Mouse (Mus musculus): ENCODE results near the gene Smcr8. TPM values are rescaled to one million over a fixed set of nuclear protein-coding genes. Genes with fewer than 3 reads are reported as not detected.
A peak's percentile ranks its signal among the peaks of the same experiment; 100 is the strongest.

The Smcr8 gene
- polyA plus RNA-seq (2012; rRNA removed): 12.1 and 13.9 TPM in 2 replicates

GRCm38 (mm10) chr11:60776829-60777740 is at the start of gene Smcr8, which contains the start of gene Top3a:
TSS of gene Smcr8 (plus strand) at chr11:60777524.
TSS of gene Top3a (minus strand) at chr11:60777365.
- peak within 1 kb of the TSS; percentile 63 for H3K4me3 ChIP-seq (ENCODE audit: insufficient read depth, low read depth, low read length)
- TF ChIP-seq CTCF (conservative IDR thresholded peaks at IDR 0.05; ENCODE audit: insufficient read depth, insufficient read length, low read depth, low read length) (no peak), POLR2A (IDR thresholded peaks at IDR 0.05; ENCODE audit: low read depth, low read length) (peak; percentile 59)
- H3K27ac ChIP-seq (ENCODE audit: insufficient read depth, low read depth, low read length): peak within 1 kb of the TSS; percentile 93
- DNase-seq: peak; percentile 94
- H3K4me1 ChIP-seq (ENCODE audit: control insufficient read depth, insufficient read depth, low read length): peaks cover 35% of the 10 kb centered on the region
- under 1% methylated on average over 62 of the region's 62 CpGs for WGBS
- no peaks in the 10 kb centered on the region for H3K27me3 ChIP-seq (replicated peaks; ENCODE audit: control insufficient read depth, insufficient read depth, low read length)
- H3K36me3 ChIP-seq (ENCODE audit: control insufficient read depth, insufficient read depth, low read length): no peaks in the 10 kb centered on the region

- DNase-seq: peak; percentile 98
- WGBS: under 1% methylated on average over 44 of the region's 44 CpGs
- peak within 1 kb of the TSS; percentile 83 for H3K4me3 ChIP-seq (ENCODE audit: insufficient read depth, low read depth, low read length)
- no peaks in the 10 kb centered on the region for H3K27me3 ChIP-seq (replicated peaks; ENCODE audit: control insufficient read depth, insufficient read depth, low read length)
- TF ChIP-seq POLR2A (IDR thresholded peaks at IDR 0.05; ENCODE audit: low read depth, low read length): peak; percentile 18
- no peak for TF ChIP-seq CTCF (conservative IDR thresholded peaks at IDR 0.05; ENCODE audit: insufficient read depth, insufficient read length, low read depth, low read length)
- peak within 1 kb of the TSS; percentile 89 for H3K27ac ChIP-seq (ENCODE audit: insufficient read depth, low read depth, low read length)
- no peaks in the 10 kb centered on the region for H3K36me3 ChIP-seq (ENCODE audit: control insufficient read depth, insufficient read depth, low read length)
- peaks cover 5% of the 10 kb centered on the region; the same call in 1 of the 2 replicates for H3K4me1 ChIP-seq (ENCODE audit: control insufficient read depth, insufficient read depth, low read length)
Measured at GRCm38 (mm10) chr11:60728260-60728761, 49.0 kb upstream of the Smcr8 start, which contains the start of gene Mief2. TSS of gene Mief2 (plus strand) at chr11:60728398.

GRCm38 (mm10) chr11:60729217-60729641 is 48.1 kb upstream of the Smcr8 start:
- peak; percentile 37 for DNase-seq
- TF ChIP-seq POLR2A (IDR thresholded peaks at IDR 0.05; ENCODE audit: low read depth, low read length): no peak
- TF ChIP-seq CTCF (conservative IDR thresholded peaks at IDR 0.05; ENCODE audit: insufficient read depth, insufficient read length, low read depth, low read length): no peak
- Histone ChIP-seq H3K4me1 (ENCODE audit: control insufficient read depth, insufficient read depth, low read length) (peaks cover 5% of the 10 kb centered on the region; the same call in 1 of the 2 replicates), H3K4me3 (ENCODE audit: insufficient read depth, low read depth, low read length) (peak overlapping the region; percentile 83), H3K27me3 (replicated peaks; ENCODE audit: control insufficient read depth, insufficient read depth, low read length) (no peaks in the 10 kb centered on the region), H3K27ac (ENCODE audit: insufficient read depth, low read depth, low read length) (peak overlapping the region; percentile 21), H3K36me3 (ENCODE audit: control insufficient read depth, insufficient read depth, low read length) (no peaks in the 10 kb centered on the region)
- 48% methylated on average over 6 of the region's 6 CpGs for WGBS

GRCm38 (mm10) chr11:60730169-60730568 is 47.2 kb upstream of the Smcr8 start:
- Histone ChIP-seq H3K27me3 (replicated peaks; ENCODE audit: control insufficient read depth, insufficient read depth, low read length) (no peaks in the 10 kb centered on the region), H3K27ac (ENCODE audit: insufficient read depth, low read depth, low read length) (no peak overlapping the region), H3K36me3 (ENCODE audit: control insufficient read depth, insufficient read depth, low read length) (no peaks in the 10 kb centered on the region), H3K4me1 (ENCODE audit: control insufficient read depth, insufficient read depth, low read length) (peaks cover 5% of the 10 kb centered on the region; the same call in 1 of the 2 replicates), H3K4me3 (ENCODE audit: insufficient read depth, low read depth, low read length) (no peak overlapping the region)
- TF ChIP-seq CTCF (conservative IDR thresholded peaks at IDR 0.05; ENCODE audit: insufficient read depth, insufficient read length, low read depth, low read length): no peak
- no peak for TF ChIP-seq POLR2A (IDR thresholded peaks at IDR 0.05; ENCODE audit: low read depth, low read length)
- WGBS: 80% methylated on average over 9 of the region's 9 CpGs
- no peak for DNase-seq

GRCm38 (mm10) chr11:60731251-60731650 is 46.1 kb upstream of the Smcr8 start:
- no peaks in the 10 kb centered on the region for H3K27me3 ChIP-seq (replicated peaks; ENCODE audit: control insufficient read depth, insufficient read depth, low read length)
- H3K27ac ChIP-seq (ENCODE audit: insufficient read depth, low read depth, low read length): no peak overlapping the region
- WGBS: 89% methylated on average over 14 of the region's 14 CpGs
- peaks cover under 1% of the 10 kb centered on the region; the same call in 1 of the 2 replicates for H3K4me1 ChIP-seq (ENCODE audit: control insufficient read depth, insufficient read depth, low read length)
- DNase-seq: no peak
- no peak overlapping the region for H3K4me3 ChIP-seq (ENCODE audit: insufficient read depth, low read depth, low read length)
- H3K36me3 ChIP-seq (ENCODE audit: control insufficient read depth, insufficient read depth, low read length): no peaks in the 10 kb centered on the region
- TF ChIP-seq POLR2A (IDR thresholded peaks at IDR 0.05; ENCODE audit: low read depth, low read length) (no peak), CTCF (conservative IDR thresholded peaks at IDR 0.05; ENCODE audit: insufficient read depth, insufficient read length, low read depth, low read length) (no peak)

GRCm38 (mm10) chr11:60734206-60734605 is 43.1 kb upstream of the Smcr8 start:
- Histone ChIP-seq H3K4me3 (ENCODE audit: insufficient read depth, low read depth, low read length) (no peak overlapping the region), H3K36me3 (ENCODE audit: control insufficient read depth, insufficient read depth, low read length) (no peaks in the 10 kb centered on the region), H3K27me3 (replicated peaks; ENCODE audit: control insufficient read depth, insufficient read depth, low read length) (no peaks in the 10 kb centered on the region), H3K27ac (ENCODE audit: insufficient read depth, low read depth, low read length) (no peak overlapping the region), H3K4me1 (ENCODE audit: control insufficient read depth, insufficient read depth, low read length) (no peaks in the 10 kb centered on the region)
- no peak for TF ChIP-seq CTCF (conservative IDR thresholded peaks at IDR 0.05; ENCODE audit: insufficient read depth, insufficient read length, low read depth, low read length)
- TF ChIP-seq POLR2A (IDR thresholded peaks at IDR 0.05; ENCODE audit: low read depth, low read length): no peak
- no peak for DNase-seq
- 45% methylated on average over 2 of the region's 2 CpGs for whole genome bisulfite sequencing

GRCm38 (mm10) chr11:60735191-60735590 is 42.1 kb upstream of the Smcr8 start:
- DNase-seq: peak; percentile 20
- Histone ChIP-seq H3K36me3 (ENCODE audit: control insufficient read depth, insufficient read depth, low read length) (no peaks in the 10 kb centered on the region), H3K4me1 (ENCODE audit: control insufficient read depth, insufficient read depth, low read length) (no peaks in the 10 kb centered on the region), H3K4me3 (ENCODE audit: insufficient read depth, low read depth, low read length) (no peak overlapping the region), H3K27me3 (replicated peaks; ENCODE audit: control insufficient read depth, insufficient read depth, low read length) (no peaks in the 10 kb centered on the region), H3K27ac (ENCODE audit: insufficient read depth, low read depth, low read length) (no peak overlapping the region)
- WGBS: 72% methylated on average over 5 of the region's 5 CpGs
- TF ChIP-seq CTCF (conservative IDR thresholded peaks at IDR 0.05; ENCODE audit: insufficient read depth, insufficient read length, low read depth, low read length): no peak
- TF ChIP-seq POLR2A (IDR thresholded peaks at IDR 0.05; ENCODE audit: low read depth, low read length): no peak

Data from kidney, adult 2 months (tissue).